Mouse (Mus musculus) kidney, adult 2 months (tissue): ENCODE measurements around the gene Rcc1. TPM values are rescaled to one million over a fixed set of nuclear protein-coding genes. Genes with fewer than 3 reads are reported as not detected.
"Not testable (repeated sequence)": the region's sequence is repeated elsewhere in the genome, so short reads cannot be mapped to it uniquely, and the experiment has no call there.

Experiments
- DNase-seq: peaks from one replicate; pipeline ENCODE4 v3.0.0; 2021
- H3K27ac ChIP-seq: fragments of 200-500 bp; 2 replicates; pipeline ENCODE4 v1.5.1; 2012; ENCODE audit warnings: low read depth, low read length, control low read depth, inconsistent platforms; ENCODE audit not compliant: insufficient read depth
- H3K27me3 ChIP-seq: fragments of 200-500 bp; replicated peaks from 2 replicates; pipeline ENCODE4 v1.6.1; 2012; ENCODE audit warnings: mild to moderate bottlenecking, moderate library complexity, low read length, inconsistent platforms; ENCODE audit not compliant: control insufficient read depth, insufficient read depth
- H3K36me3 ChIP-seq: fragments of 200-500 bp; 2 replicates; pipeline ENCODE4 v1.6.1; 2012; ENCODE audit warnings: mild to moderate bottlenecking, moderate library complexity, low read length, inconsistent platforms; ENCODE audit not compliant: control insufficient read depth, insufficient read depth
- H3K4me1 ChIP-seq: fragments of 200-500 bp; 2 replicates; pipeline ENCODE4 v1.6.1; 2011; ENCODE audit warnings: low read length; ENCODE audit not compliant: control insufficient read depth, insufficient read depth
- H3K4me3 ChIP-seq: fragments of 200-500 bp; 2 replicates; pipeline ENCODE4 v1.5.1; 2011; ENCODE audit warnings: mild to moderate bottlenecking, low read depth, low read length, control low read depth; ENCODE audit not compliant: insufficient read depth
- CTCF ChIP-seq: fragments of 200-500 bp; conservative IDR thresholded peaks from 2 replicates; pipeline ENCODE4 v1.5.1; 2011; ENCODE audit warnings: low read depth, mild to moderate bottlenecking, control low read depth, low read length, moderate library complexity, mixed read lengths; ENCODE audit not compliant: insufficient read depth, insufficient read length
- POLR2A ChIP-seq: fragments of 200-500 bp; IDR thresholded peaks from one replicate; pipeline ENCODE4 v1.6.1; 2011; ENCODE audit warnings: low read depth, low read length, control low read depth
- WGBS: fragments of 180-500 bp; shearing (Covaris S2); methylation state at CpG from one replicate; pipeline ENCODE4 v1.1.7; 2018; 5-methylcytosine and 5-hydroxymethylcytosine counted together
- polyA plus RNA-seq: library from polyadenylated mRNA; depleted of rRNA; stranded (reverse); fragments of >200 nt; gene quantifications from 2 replicates; pipeline ENCODE4 v1.2.3, GENCODE M21; 2012; rRNA removed

Gene Rcc1
- polyA plus RNA-seq, 1 experiment = 10.1 TPM

- Histone ChIP-seq H3K27ac (no peak overlapping the region), H3K27me3 (no peaks in the 10 kb centered on the region), H3K36me3 (no peaks in the 10 kb centered on the region), H3K4me1 (peaks cover 4% of the 10 kb centered on the region; the same call in 1 of the 2 replicates), H3K4me3 (no peak overlapping the region)
- no peak for DNase-seq
- 55% methylated on average over 8 of the region's 8 CpGs for WGBS
- no peak for TF ChIP-seq POLR2A
- TF ChIP-seq CTCF = peak; percentile 59
Measured at GRCm38 (mm10) chr4:132295696-132296390, 57.6 kb downstream of the Rcc1 start.

GRCm38 (mm10) chr4:132293682-132294240 lies 59.6 kb downstream of the Rcc1 start:
- Histone ChIP-seq H3K36me3 (no peaks in the 10 kb centered on the region), H3K4me3 (no peak overlapping the region), H3K27ac (0 out of 2 replicates have a peak overlapping the region, but pooled peaks have one; percentile 14), H3K4me1 (peaks cover 4% of the 10 kb centered on the region; the same call in 1 of the 2 replicates), H3K27me3 (no peaks in the 10 kb centered on the region)
- peak; percentile 80 for DNase-seq
- WGBS = 44% methylated on average over 7 of the region's 7 CpGs
- TF ChIP-seq POLR2A (no peak), CTCF (no peak)

GRCm38 (mm10) chr4:132292988-132293387 lies 60.4 kb downstream of the Rcc1 start:
- peak; percentile 70 for TF ChIP-seq CTCF
- TF ChIP-seq POLR2A = no peak
- Histone ChIP-seq H3K27ac (no peak overlapping the region), H3K4me1 (peaks cover 4% of the 10 kb centered on the region; the same call in 1 of the 2 replicates), H3K36me3 (no peaks in the 10 kb centered on the region), H3K4me3 (no peak overlapping the region), H3K27me3 (no peaks in the 10 kb centered on the region)
- DNase-seq = peak; percentile 72
- 50% methylated on average over 4 of the region's 4 CpGs for WGBS

- no peak overlapping the region for H3K27ac ChIP-seq
Measured at GRCm38 (mm10) chr4:132291624-132292335, 61.6 kb downstream of the Rcc1 start.

GRCm38 (mm10) chr4:132291056-132291455 lies 62.3 kb downstream of the Rcc1 start:
- DNase-seq = no peak
- no peak overlapping the region for H3K27ac ChIP-seq
- H3K4me3 ChIP-seq = no peak overlapping the region
- TF ChIP-seq POLR2A (no peak), CTCF (no peak)
- H3K36me3 ChIP-seq = no peaks in the 10 kb centered on the region
- no peaks in the 10 kb centered on the region for H3K27me3 ChIP-seq
- H3K4me1 ChIP-seq = peaks cover 4% of the 10 kb centered on the region; the same call in 1 of the 2 replicates
- WGBS = 77% methylated on average over 4 of the region's 4 CpGs

More at GRCm38 (mm10) chr4:132291624-132292335, 61.6 kb downstream of the Rcc1 start:
- peaks cover 4% of the 10 kb centered on the region; the same call in 1 of the 2 replicates for H3K4me1 ChIP-seq
- H3K36me3 ChIP-seq = no peaks in the 10 kb centered on the region
- 87% methylated on average over 12 of the region's 12 CpGs for WGBS
- no peak for TF ChIP-seq POLR2A
- peak; percentile 30; the same call in 1 of the 2 replicates for TF ChIP-seq CTCF
- DNase-seq = no peak
- H3K4me3 ChIP-seq = no peak overlapping the region
- H3K27me3 ChIP-seq = no peaks in the 10 kb centered on the region

GRCm38 (mm10) chr4:132288840-132289239 lies 64.6 kb downstream of the Rcc1 start:
- not testable (repeated sequence) for H3K4me1 ChIP-seq, DNase-seq, H3K36me3 ChIP-seq, H3K27me3 ChIP-seq, H3K4me3 ChIP-seq, H3K27ac ChIP-seq
- WGBS = 92% methylated on average over 4 of the region's 5 CpGs

Other genes with a start within 250 kb of the Rcc1 start
- gene Oprd1, start 209.1 kb downstream of the Rcc1 start, polyA plus RNA-seq = 0.01 and 0.19 TPM in 2 replicates
- gene Ythdf2, start 141.3 kb downstream of the Rcc1 start, polyA plus RNA-seq = 14.5 and 15.3 TPM in 2 replicates
- gene Gmeb1, start 92.0 kb downstream of the Rcc1 start, polyA plus RNA-seq = 10.7 and 12.8 TPM in 2 replicates
- gene Taf12, start 79.2 kb downstream of the Rcc1 start, polyA plus RNA-seq = 12.2 and 15.0 TPM in 2 replicates
- gene Rab42, start 50.2 kb downstream of the Rcc1 start, polyA plus RNA-seq = 7.2 and 8.9 TPM in 2 replicates
- gene Trnau1ap, start 24.1 kb downstream of the Rcc1 start, polyA plus RNA-seq = 24.4 and 30.2 TPM in 2 replicates
- gene Phactr4, start 68.9 kb upstream of the Rcc1 start, polyA plus RNA-seq = 19.5 and 25.2 TPM in 2 replicates
- gene Med18, start 110.3 kb upstream of the Rcc1 start, polyA plus RNA-seq = 2.4 and 2.9 TPM in 2 replicates
- gene Sesn2, start 156.9 kb upstream of the Rcc1 start, polyA plus RNA-seq = 26.7 and 29.4 TPM in 2 replicates
- gene Atpif1, start 180.1 kb upstream of the Rcc1 start, polyA plus RNA-seq = 346 and 485 TPM in 2 replicates
- 22.2 and 32.2 TPM in 2 replicates for gene Dnajc8, start 181.9 kb upstream of the Rcc1 start, polyA plus RNA-seq
- 1.4 and 2.2 TPM in 2 replicates for gene Ptafr, start 210.5 kb upstream of the Rcc1 start, polyA plus RNA-seq